Mouse (Mus musculus): ENCODE measurements around the gene Prkcb. TPM values are rescaled to one million over a fixed set of nuclear protein-coding genes. Genes with fewer than 3 reads are reported as not detected.
A peak's percentile ranks its signal among the peaks of the same experiment; 100 is the strongest.

Gene Prkcb
- polyA plus RNA-seq, 1 experiment from 2014 or later, result 139 TPM

- H3K9ac ChIP-seq (ENCODE audit: low read depth, low read length), result no peak overlapping the region
- peaks cover 24% of the 10 kb centered on the region for H3K4me1 ChIP-seq (ENCODE audit: control insufficient read depth, insufficient read depth, low read depth, low read length)
- no peaks in the 10 kb centered on the region for H3K27me3 ChIP-seq (replicated peaks; ENCODE audit: control insufficient read depth, insufficient read depth, low read length)
- 22% methylated on average over 5 of the region's 5 CpGs for WGBS
- H3K27ac ChIP-seq (ENCODE audit: low read depth, low read length), result no peak overlapping the region; the same call in 1 of the 2 replicates
- no peaks in the 10 kb centered on the region for H3K36me3 ChIP-seq (ENCODE audit: control insufficient read depth, insufficient read depth, low read length)
- H3K4me2 ChIP-seq (ENCODE audit: low read length), result no peak overlapping the region
- H3K4me3 ChIP-seq (ENCODE audit: low read length), result no peak overlapping the region
- no peaks in the 10 kb centered on the region for H3K9me3 ChIP-seq (ENCODE audit: control insufficient read depth, low read length)
- peak; percentile 68 for ATAC-seq
Observed at GRCm38 (mm10) chr7:122390200-122390599, 101.6 kb downstream of the Prkcb start.

GRCm38 (mm10) chr7:122390683-122391082 is 102.1 kb downstream of the Prkcb start:
- Histone ChIP-seq H3K27me3 (replicated peaks; ENCODE audit: control insufficient read depth, insufficient read depth, low read length) (no peaks in the 10 kb centered on the region), H3K27ac (ENCODE audit: low read depth, low read length) (no peak overlapping the region), H3K4me2 (ENCODE audit: low read length) (no peak overlapping the region), H3K9me3 (ENCODE audit: control insufficient read depth, low read length) (no peaks in the 10 kb centered on the region), H3K4me1 (ENCODE audit: control insufficient read depth, insufficient read depth, low read depth, low read length) (peaks cover 24% of the 10 kb centered on the region), H3K36me3 (ENCODE audit: control insufficient read depth, insufficient read depth, low read length) (no peaks in the 10 kb centered on the region), H3K4me3 (ENCODE audit: low read length) (no peak overlapping the region), H3K9ac (ENCODE audit: low read depth, low read length) (no peak overlapping the region)
- WGBS, result 46% methylated on average over 4 of the region's 4 CpGs
- no peak for ATAC-seq

- Histone ChIP-seq H3K9me3 (ENCODE audit: control insufficient read depth, low read length) (no peaks in the 10 kb centered on the region), H3K4me2 (ENCODE audit: low read length) (no peak overlapping the region), H3K27ac (ENCODE audit: low read depth, low read length) (no peak overlapping the region), H3K27me3 (replicated peaks; ENCODE audit: control insufficient read depth, insufficient read depth, low read length) (no peaks in the 10 kb centered on the region), H3K4me3 (ENCODE audit: low read length) (no peak overlapping the region), H3K9ac (ENCODE audit: low read depth, low read length) (no peak overlapping the region), H3K36me3 (ENCODE audit: control insufficient read depth, insufficient read depth, low read length) (no peaks in the 10 kb centered on the region), H3K4me1 (ENCODE audit: control insufficient read depth, insufficient read depth, low read depth, low read length) (peaks cover 29% of the 10 kb centered on the region)
- ATAC-seq, result no peak
- 80% methylated on average over 3 of the region's 3 CpGs for WGBS
Observed at GRCm38 (mm10) chr7:122391382-122391781, 102.8 kb downstream of the Prkcb start.

GRCm38 (mm10) chr7:122393964-122394363 is 105.4 kb downstream of the Prkcb start:
- 49% methylated on average over 5 of the region's 5 CpGs for WGBS
- no peak overlapping the region for H3K9ac ChIP-seq (ENCODE audit: low read depth, low read length)
- no peaks in the 10 kb centered on the region for H3K36me3 ChIP-seq (ENCODE audit: control insufficient read depth, insufficient read depth, low read length)
- no peaks in the 10 kb centered on the region for H3K9me3 ChIP-seq (ENCODE audit: control insufficient read depth, low read length)
- no peak overlapping the region for H3K4me3 ChIP-seq (ENCODE audit: low read length)
- peaks cover 21% of the 10 kb centered on the region for H3K4me1 ChIP-seq (ENCODE audit: control insufficient read depth, insufficient read depth, low read depth, low read length)
- no peak overlapping the region for H3K4me2 ChIP-seq (ENCODE audit: low read length)
- H3K27me3 ChIP-seq (replicated peaks; ENCODE audit: control insufficient read depth, insufficient read depth, low read length), result no peaks in the 10 kb centered on the region
- ATAC-seq, result no peak
- no peak overlapping the region for H3K27ac ChIP-seq (ENCODE audit: low read depth, low read length)

- H3K27ac ChIP-seq (ENCODE audit: low read depth, low read length), result no peak overlapping the region
- no peaks in the 10 kb centered on the region for H3K9me3 ChIP-seq (ENCODE audit: control insufficient read depth, low read length)
- no peaks in the 10 kb centered on the region for H3K27me3 ChIP-seq (replicated peaks; ENCODE audit: control insufficient read depth, insufficient read depth, low read length)
- H3K4me1 ChIP-seq (ENCODE audit: control insufficient read depth, insufficient read depth, low read depth, low read length), result peaks cover 11% of the 10 kb centered on the region
- H3K36me3 ChIP-seq (ENCODE audit: control insufficient read depth, insufficient read depth, low read length), result no peaks in the 10 kb centered on the region
- 71% methylated on average over 7 of the region's 7 CpGs for WGBS
- no peak overlapping the region for H3K9ac ChIP-seq (ENCODE audit: low read depth, low read length)
- ATAC-seq, result no peak
- no peak overlapping the region for H3K4me3 ChIP-seq (ENCODE audit: low read length)
- H3K4me2 ChIP-seq (ENCODE audit: low read length), result no peak overlapping the region
Observed at GRCm38 (mm10) chr7:122395159-122395975, 106.8 kb downstream of the Prkcb start.

GRCm38 (mm10) chr7:122395976-122396315 is 107.4 kb downstream of the Prkcb start:
- H3K4me3 ChIP-seq (ENCODE audit: low read length), result no peak overlapping the region
- no peak overlapping the region for H3K4me2 ChIP-seq (ENCODE audit: low read length)
- H3K9ac ChIP-seq (ENCODE audit: low read depth, low read length), result no peak overlapping the region
- H3K9me3 ChIP-seq (ENCODE audit: control insufficient read depth, low read length), result no peaks in the 10 kb centered on the region
- peaks cover 6% of the 10 kb centered on the region for H3K4me1 ChIP-seq (ENCODE audit: control insufficient read depth, insufficient read depth, low read depth, low read length)
- 77% methylated on average over 5 of the region's 5 CpGs for WGBS
- no peaks in the 10 kb centered on the region for H3K36me3 ChIP-seq (ENCODE audit: control insufficient read depth, insufficient read depth, low read length)
- no peaks in the 10 kb centered on the region for H3K27me3 ChIP-seq (replicated peaks; ENCODE audit: control insufficient read depth, insufficient read depth, low read length)
- 0 out of 2 replicates have a peak overlapping the region, but pooled peaks have one; percentile 11 for H3K27ac ChIP-seq (ENCODE audit: low read depth, low read length)
- peak; percentile 24; the same call in 1 of the 2 replicates for ATAC-seq

- H3K9me3 ChIP-seq (ENCODE audit: control insufficient read depth, low read length), result no peaks in the 10 kb centered on the region
- H3K36me3 ChIP-seq (ENCODE audit: control insufficient read depth, insufficient read depth, low read length), result no peaks in the 10 kb centered on the region
- ATAC-seq, result no peak
- H3K27me3 ChIP-seq (replicated peaks; ENCODE audit: control insufficient read depth, insufficient read depth, low read length), result no peaks in the 10 kb centered on the region
- H3K9ac ChIP-seq (ENCODE audit: low read depth, low read length), result no peak overlapping the region
- H3K4me2 ChIP-seq (ENCODE audit: low read length), result no peak overlapping the region
- WGBS, result 87% methylated on average over 3 of the region's 3 CpGs
- peaks cover 6% of the 10 kb centered on the region for H3K4me1 ChIP-seq (ENCODE audit: control insufficient read depth, insufficient read depth, low read depth, low read length)
- no peak overlapping the region for H3K27ac ChIP-seq (ENCODE audit: low read depth, low read length)
- no peak overlapping the region for H3K4me3 ChIP-seq (ENCODE audit: low read length)
Observed at GRCm38 (mm10) chr7:122397699-122398098, 109.1 kb downstream of the Prkcb start.

GRCm38 (mm10) chr7:122402041-122402440 is 113.5 kb downstream of the Prkcb start:
- peaks cover 27% of the 10 kb centered on the region for H3K4me1 ChIP-seq (ENCODE audit: control insufficient read depth, insufficient read depth, low read depth, low read length)
- H3K36me3 ChIP-seq (ENCODE audit: control insufficient read depth, insufficient read depth, low read length), result no peaks in the 10 kb centered on the region
- H3K9ac ChIP-seq (ENCODE audit: low read depth, low read length), result no peak overlapping the region
- ATAC-seq, result no peak
- 86% methylated on average over 7 of the region's 7 CpGs for WGBS
- no peak overlapping the region for H3K4me2 ChIP-seq (ENCODE audit: low read length)
- no peaks in the 10 kb centered on the region for H3K9me3 ChIP-seq (ENCODE audit: control insufficient read depth, low read length)
- H3K27me3 ChIP-seq (replicated peaks; ENCODE audit: control insufficient read depth, insufficient read depth, low read length), result no peaks in the 10 kb centered on the region
- no peak overlapping the region for H3K27ac ChIP-seq (ENCODE audit: low read depth, low read length)
- no peak overlapping the region for H3K4me3 ChIP-seq (ENCODE audit: low read length)

- Histone ChIP-seq H3K36me3 (ENCODE audit: control insufficient read depth, insufficient read depth, low read length) (no peaks in the 10 kb centered on the region), H3K4me2 (ENCODE audit: low read length) (no peak overlapping the region), H3K4me3 (ENCODE audit: low read length) (no peak overlapping the region), H3K27ac (ENCODE audit: low read depth, low read length) (no peak overlapping the region; the same call in 1 of the 2 replicates), H3K4me1 (ENCODE audit: control insufficient read depth, insufficient read depth, low read depth, low read length) (peaks cover 29% of the 10 kb centered on the region), H3K9me3 (ENCODE audit: control insufficient read depth, low read length) (no peaks in the 10 kb centered on the region), H3K9ac (ENCODE audit: low read depth, low read length) (no peak overlapping the region), H3K27me3 (replicated peaks; ENCODE audit: control insufficient read depth, insufficient read depth, low read length) (no peaks in the 10 kb centered on the region)
- no peak for ATAC-seq
- WGBS, result 87% methylated on average over 4 of the region's 4 CpGs
Observed at GRCm38 (mm10) chr7:122403343-122403742, 114.8 kb downstream of the Prkcb start.
